Mouse (Mus musculus) kidney, postnatal 14 days (tissue): ENCODE results near the gene Slc4a5.

Experiments used
- DNase-seq: peaks from one replicate; pipeline ENCODE4 v3.0.0; 2022; ENCODE audit warnings: mixed read lengths

Slc4a5 gene

DNA sequence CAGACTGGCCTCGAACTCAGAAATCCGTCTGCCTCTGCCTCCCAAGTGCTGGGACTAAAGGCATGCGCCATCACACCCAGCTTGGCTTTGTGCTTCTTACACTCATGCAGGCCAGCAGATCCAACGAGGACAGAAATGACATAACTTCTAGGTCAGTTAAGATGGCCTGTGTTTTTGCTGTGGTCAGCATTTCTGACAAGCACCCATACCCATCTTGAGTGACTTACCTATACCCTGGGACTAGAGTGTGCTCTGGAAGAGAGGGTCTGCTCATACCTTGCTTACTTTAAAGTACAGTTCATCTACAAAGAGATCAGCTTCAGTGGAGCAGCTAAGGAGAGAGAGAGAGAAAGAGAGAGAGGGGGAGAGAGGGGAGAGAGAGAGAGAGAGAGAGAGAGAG, 13.7 kb downstream of the Slc4a5 start:
- no peak for DNase-seq

DNA sequence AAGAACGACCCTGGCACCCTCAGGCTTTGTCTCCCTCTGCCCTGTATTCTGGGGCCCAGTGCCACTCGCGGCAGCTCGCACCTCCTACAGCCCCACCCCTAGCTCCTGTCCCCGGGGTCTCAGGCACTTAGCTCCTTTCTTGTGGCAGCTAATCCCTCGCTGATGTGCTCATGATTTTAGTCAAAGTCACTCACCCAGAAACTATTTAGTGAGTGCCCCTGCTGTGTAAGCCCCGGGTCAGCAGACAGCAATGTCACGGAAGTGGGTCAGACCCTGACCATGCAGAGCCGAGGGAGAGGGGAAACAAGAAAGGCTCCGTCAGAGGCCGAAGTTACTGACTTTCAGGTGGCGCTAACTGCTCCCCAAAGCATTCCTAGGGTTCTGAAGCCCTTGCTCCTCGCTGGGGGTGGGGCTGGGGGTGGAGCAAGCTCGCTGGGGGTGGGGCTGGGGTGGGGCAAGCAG, 14.7 kb downstream of the Slc4a5 start:
- peak; percentile 63 for DNase-seq

DNA sequence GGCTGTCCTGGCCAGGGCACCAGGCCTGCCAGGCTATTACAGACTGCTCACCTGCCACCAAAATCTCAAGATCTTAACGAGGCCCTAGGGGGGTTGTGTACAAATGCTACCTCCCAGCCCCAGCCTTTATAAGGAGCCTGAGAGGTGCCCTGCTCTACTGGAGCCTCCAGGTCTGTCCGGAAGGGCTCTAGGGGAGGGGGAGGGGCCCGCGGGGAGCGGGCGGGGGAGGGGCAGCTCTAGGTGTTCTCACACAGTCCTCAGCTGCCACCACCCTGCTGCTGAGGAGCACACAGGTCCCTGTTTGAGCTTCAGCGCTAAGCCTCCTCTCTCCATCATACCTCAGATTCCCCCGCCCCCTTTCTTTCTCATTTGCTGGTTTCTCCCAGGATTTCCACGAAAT, 17.5 kb downstream of the Slc4a5 start:
- DNase-seq, result peak; percentile 10

DNA sequence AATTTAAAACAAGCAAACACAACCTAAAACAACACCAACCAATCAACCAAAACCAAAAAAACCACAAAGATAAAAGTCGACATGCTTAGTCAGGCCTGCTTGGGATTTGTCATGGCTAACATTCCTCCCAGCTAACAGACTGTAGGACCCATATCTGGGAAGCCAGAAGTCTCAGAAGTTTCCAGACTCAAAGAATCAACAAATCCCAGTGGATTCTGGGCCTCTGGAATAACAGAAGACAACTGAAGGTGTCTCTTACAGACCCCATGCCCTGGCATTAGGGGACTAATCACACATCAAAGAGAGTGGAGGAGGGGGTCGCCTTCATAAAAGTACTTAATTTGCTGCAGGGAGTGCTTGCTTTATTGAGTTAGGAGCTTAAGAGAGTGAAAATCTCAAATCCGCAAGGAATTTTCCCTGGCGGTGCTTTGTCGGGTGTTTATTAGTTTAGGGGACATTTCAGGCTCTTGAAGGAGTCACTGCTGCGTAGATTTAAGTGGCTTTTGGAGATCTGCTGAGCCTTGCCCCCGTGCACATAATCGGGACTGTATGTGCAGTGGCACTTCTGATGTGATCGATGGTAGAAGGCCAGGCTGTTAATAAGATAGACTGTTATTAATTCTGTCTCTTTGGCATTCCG, 24.9 kb downstream of the Slc4a5 start:
- DNase-seq, result no peak

DNA sequence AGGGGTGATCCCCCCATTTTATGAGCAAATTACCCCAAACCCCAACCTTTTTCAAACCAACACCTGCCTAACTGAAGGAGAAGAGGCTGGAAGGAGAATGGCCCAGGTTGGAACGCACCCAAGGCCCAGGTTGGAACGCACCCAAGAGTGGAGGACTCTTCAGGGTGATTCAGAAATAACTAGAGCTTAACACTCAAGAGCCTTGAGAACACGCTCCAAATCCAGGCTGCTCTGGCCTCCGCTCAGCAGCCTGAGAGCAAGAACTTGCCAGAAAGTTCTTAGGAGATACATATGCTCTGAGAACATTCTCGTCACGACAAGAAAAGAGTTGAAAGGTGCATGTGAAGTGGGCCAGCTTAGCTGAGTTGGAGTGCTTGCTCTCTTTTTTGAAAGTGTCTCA, 25.5 kb downstream of the Slc4a5 start:
- DNase-seq, result peak; percentile 80

DNA sequence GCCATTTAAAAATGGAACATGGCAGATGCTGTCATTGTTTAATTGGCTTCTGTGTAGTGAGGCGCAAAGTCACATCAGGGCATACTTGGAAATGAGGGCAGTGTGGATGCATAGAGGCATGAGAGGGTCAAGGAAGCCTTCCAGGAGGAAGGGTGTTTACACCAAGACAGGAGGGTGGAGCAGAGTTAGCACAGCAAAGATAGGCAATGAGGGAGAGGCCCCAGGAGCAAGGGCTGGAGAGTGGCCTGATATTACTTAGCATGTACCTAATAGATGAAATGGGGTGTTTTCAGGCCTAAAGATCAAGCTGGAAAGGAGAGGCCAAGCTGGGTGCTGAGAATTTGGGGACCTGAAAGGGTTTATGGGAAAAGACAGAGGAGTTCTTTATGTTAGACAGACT, 26.4 kb downstream of the Slc4a5 start:
- no peak for DNase-seq

DNA sequence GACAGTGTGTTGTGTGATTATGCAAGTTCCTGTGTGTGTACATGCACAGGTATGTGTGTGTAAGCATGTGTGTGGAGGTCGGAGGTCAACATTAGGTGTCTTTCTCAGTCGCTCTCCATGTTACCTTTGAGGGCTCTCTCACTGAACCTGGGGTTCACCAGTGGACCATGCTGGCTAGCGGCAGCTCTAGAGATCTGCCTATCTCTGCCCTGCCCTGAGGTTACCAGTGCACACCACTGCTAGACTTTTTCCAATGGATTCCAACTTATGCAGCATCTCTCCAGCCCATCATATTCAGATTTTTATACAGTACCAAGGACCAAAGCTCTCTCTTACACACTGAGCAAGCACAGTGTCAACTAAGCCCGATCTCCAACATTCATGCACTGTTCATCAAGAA, 27.1 kb downstream of the Slc4a5 start:
- no peak for DNase-seq

DNA sequence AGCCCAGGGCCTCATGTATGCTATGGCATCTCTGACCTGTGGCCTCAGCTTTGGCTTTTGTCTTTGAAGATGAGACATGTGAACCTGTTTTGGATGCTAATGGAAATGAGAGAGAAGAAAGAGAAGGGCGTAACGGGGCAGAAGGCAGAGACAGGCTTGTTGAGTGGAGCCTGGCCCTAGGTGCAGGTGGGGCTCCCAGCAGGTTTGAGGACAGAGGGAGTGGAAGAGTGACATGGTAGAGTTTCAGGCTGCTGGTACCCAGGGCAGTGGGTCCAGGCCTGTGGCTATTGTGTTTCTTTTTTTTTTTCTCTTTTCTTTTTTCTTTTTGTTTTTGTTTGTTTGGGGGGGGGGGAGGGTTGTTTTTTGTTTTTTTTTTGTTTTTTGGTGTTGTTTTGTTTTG, 27.5 kb downstream of the Slc4a5 start:
- DNase-seq, result no peak

DNA sequence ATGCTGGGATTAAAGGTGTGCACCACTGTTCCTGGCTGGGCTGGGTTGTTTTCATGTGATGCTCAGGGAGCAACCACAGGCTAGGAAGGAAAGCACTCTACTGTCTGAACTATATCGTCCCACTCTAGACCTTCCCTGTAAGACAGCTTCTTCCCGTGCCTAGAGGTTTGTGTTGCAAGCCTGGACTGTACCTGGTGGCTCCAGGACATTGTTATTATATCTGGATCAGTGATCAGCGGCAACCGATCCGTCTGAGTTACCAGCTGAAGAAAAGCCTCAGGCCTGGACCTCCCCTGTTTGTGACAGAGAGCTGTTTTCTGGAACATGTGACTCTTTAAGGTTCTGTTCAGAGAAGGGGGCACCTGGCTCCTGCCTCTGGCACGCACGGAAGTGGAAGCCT, 34.6 kb downstream of the Slc4a5 start:
- no peak for DNase-seq

DNA sequence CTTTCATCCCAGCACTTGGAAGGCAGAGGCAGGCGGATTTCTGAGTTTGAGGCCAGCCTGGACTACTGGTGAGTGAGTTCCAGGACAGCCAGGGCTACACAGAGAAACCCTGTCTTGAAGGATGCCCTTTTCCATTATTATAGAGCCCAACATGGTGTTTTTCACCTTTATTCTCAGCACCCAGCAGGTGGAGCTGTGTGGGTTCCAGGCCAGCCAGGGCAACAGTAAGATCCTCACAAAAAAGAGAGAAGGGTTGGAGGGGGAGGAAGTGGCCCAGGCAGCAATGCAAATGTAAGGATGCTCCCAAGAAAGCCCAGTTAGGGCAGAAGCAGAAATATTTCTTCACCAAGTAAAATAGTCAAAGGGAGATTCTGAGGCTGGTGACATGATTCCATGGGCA, 44.9 kb downstream of the Slc4a5 start:
- no peak for DNase-seq

DNA sequence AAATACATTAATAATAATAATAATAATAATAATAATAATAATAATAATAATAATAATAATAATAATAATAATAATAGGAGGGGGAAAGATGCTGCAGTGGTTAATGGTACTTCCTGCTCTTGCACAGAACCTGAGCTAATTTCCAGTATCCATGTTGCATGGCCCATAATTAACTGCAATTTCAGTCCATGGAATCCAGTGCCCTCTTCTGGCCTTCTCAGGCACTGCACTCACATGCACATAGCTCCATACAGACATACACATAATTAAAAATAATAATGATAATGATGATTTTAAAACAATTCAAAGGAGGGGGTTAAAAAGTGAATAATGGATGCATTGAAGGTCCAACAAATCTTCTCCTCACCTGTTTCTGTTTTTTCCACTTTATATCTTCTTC, 45.6 kb downstream of the Slc4a5 start:
- DNase-seq, result no peak

DNA sequence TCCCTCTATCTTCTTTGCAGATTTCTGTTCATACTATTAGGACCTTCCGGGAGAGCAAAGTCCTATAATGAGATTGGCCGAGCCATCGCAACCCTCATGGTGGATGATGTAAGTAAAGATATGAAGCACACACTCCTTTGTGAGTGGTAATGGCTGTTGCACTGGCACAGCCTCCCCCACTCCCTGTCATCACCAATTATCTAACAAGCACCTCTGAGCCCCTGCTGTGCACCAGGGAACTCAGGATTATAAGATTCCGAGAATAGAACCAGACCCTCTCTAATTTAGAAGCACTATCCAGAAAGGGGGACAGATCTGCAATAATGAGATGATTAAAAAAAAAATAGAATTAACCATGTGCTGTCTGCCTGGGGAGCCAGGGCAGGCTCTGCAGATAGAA, 46.0 kb downstream of the Slc4a5 start:
- DNase-seq, result no peak

DNA sequence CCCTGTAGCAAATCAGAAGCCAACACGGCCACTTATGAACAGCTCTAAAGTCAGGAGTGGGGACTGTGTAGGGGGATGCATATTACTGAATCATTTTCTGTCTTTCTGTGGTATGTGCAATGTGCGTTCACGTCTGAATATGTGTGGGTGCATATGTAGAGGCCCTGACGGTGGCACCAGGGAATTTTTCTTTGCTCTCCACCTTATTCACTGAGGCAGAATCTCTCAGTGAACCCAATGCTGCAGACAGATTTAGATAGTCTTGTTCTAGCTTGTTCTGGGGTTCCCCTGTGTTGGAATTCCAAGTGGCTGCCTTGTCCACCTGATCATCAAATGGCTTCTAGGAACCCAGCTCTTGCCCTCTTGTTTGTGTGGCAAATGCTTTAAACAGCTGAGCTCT, 48.0 kb downstream of the Slc4a5 start:
- no peak for DNase-seq

DNA sequence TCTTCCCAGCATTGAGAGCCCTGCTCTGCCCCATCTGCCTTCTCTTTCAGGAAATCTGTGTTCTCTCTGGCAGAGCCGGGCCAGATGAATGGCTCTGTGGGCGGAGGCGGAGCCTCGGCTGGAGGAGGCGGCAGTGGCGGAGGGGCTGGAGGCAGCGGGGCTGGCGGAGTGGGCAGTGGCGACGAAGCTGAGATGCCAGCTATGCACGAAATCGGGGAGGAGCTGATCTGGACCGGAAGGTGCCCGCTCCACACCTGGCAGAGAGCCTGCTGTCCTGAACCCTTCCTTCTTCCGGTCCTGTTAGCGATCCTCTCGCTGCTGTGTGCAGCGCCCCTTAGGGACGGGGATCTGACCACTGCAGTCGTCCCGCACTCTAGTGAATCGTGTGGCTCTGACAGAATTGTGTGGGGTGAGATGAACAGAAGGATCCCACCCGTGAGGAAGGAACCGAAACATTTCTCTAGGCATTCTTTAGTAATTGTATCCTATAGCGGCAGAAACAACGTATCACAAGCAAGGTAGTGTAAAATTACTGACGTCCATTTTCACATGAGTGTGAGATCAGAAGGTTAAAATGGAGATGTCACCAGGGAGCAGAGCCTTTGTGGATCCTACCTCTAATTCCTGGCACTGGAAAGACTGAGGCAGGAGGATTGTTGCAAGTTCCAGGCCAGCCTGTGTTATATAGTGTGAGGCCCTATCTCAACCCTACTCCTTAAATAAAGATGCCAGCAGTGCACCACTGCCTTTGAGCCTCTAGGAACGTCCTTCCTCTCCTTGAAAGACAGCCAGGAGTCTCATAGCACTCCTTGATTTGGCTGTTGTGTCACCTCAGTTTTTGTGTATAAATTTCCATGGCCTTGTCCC, 48.7 kb downstream of the Slc4a5 start:
- DNase-seq, result peak; percentile 94

DNA sequence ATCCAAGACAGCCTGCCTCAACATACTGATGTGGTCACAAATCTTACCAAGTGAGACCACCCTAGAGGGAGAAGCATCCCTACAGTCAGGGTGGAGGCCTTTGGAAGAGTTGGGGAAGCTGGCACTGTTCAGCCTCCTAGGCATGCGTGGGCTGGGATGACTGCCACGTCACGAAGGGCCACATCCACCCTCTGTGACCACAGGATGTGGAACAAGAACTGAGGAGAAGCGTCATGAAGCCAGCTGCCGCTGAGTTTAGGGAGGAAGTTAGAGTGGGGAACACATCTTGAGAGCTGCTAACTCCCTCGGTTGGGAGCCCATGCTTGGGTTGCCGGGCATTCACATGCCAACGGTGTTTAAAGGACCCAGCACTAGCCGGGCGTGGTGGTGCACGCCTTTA, 54.1 kb downstream of the Slc4a5 start:
- no peak for DNase-seq

DNA sequence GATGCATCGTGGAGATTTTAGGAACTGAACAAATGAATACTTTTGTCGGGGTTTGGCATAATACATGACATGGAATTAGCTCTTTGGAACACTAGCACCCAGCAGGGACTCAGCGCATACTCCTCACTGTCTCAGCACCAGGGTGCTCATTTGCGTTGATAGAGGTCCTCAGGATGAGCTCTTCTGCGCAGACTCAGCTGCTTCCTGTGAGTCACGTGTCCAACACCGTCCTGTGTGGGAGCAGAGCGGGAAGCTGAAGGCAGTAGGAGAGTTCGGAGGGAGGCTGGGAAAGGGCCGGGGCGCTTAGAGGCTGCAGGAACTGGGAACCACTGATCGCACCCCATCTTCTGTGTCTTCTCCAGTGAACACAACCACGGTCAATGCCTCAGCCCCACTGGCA, 57.5 kb downstream of the Slc4a5 start:
- DNase-seq, result no peak

DNA sequence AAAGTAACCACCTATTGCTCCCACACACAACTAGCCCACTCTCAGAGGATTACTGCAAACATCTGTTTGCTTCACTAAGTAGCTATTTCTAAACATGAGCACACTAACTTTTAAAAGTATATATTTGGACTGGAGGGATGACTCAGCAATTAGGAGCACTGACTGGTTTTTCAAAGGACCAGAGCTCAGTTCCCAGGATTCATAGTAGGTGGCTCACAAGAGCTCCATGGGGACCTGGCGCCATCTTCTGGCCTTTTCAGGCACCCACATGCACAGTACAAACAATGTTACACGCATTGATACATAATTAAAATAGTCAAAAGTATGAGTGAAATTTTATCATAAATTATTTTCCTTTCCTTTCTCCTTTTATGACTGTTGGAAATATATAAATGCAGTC, 59.3 kb downstream of the Slc4a5 start:
- peak; percentile 27 for DNase-seq

DNA sequence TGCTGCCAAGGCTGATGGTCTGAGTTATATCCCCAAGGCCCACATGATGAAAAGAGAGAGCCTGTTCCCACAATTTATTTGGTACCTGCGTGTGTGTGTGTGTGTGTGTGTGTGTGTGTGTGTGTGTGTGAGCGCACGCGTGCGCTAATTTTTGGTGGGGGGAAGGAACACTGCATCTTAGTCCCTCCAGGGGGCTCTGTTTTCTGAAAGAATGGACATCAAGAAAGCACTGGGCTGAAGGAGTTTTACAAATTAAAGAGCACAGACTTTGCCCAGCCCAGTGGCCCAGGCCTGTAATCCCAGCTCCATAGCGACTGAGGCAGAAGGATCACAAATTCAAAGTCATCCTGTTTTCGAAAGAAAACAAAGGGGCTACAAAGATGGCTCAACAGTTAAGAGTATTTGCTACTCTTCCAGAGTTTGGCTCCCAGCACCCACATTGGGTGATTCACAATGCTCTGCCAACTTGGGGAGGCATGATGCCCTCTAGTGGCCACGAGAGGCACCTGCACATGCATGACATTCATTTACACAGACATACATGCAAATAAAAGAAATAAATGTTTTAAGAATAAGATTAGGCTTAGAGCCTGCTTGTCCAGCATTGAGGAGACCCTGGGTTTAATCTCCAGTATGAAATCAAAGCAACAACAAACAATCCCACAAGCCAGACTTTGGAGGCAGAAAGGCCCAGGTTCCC, 60.8 kb downstream of the Slc4a5 start:
- no peak for DNase-seq

DNA sequence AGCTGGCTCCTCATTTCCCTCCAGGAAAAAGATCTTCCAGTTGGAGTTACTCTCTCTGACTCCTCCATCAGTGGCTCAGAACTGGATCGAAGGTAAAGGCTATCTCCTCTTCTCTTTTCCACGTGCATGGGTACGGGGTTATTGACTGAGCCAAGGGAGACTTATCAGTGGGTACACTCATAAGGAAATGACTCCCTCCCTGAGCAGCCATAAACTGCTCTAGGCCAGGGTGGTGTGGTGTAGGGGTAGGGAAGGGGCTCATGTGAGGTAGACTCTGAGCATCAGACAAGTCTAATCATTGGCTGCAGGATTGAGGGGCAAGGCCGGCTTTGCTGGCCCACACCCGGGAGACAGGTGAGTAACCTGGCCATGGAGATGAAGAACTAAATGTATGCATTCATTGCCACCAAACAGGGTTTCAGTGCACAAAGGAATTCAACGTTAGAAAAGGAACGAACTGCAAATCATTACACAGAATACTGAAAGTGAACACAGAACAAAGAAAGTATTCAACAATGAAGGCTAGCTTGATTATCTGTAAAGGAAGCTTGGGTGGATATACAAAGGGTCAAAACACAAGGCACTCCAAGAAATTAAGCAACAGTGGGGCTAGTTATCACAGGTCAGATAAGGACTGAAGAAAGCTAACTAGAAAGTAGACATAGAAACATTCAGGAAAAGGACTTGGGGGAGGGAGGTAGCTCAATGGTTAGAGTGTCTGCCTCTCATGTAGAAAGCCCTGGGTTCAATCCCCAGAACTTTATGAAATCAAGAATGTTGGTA, 81.0 kb downstream of the Slc4a5 start:
- DNase-seq, result no peak

DNA sequence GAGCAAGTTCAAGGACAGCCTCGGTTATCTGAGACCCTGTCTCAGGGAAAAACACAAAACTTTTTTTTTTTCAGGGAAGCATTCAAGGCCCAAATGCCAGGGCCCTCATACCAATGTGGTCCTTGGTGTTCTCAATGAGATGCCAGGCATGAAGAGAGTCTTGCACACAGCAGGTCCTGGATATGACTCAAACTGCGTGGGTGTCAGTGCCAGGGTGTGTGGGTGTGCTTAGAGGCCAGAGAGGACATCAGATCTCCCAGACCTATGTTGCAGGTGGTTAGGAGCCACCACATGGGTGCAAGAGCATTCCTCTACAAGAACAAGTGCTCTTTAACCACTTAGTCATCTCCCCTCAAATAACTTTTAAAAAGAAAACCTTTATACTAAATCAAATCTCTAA, 81.7 kb downstream of the Slc4a5 start:
- no peak for DNase-seq

DNA sequence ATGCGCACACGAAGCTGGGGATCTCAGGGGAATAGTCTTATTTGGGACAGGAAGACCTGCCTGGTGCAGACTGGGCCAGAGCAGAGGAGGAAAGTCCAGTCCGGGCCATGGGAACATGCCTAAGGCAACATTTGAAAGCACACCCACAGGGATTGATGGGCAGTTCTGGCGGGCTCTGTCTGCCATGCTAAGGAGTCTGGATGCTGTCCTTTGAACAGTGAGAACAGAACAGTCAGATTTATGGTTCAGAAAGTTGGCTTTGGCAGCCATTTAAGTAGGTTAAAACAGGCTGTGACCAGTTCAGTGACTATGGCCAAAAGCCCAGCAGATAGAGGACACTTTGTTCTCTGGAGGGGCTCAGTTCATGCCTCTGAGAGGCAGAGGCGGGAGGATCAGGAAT, 82.6 kb downstream of the Slc4a5 start:
- peak; percentile 44 for DNase-seq

DNA sequence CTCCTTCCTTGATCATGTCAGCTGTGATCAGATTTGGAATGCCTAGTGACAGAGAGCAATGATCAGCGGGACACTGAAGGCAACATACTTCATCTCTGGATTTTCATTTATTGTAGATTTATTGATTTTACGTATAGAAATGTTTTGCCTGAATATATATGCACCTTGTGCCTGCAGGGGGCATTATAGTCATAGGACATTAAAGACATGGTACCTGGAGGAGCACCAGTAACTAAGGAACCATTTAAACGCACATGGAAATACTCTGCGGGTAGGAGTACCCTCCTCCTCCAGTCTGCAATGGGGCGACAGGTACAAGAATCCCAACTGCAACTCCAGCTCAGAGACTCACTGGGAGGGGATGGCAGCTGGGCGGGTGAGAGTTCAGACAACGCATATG, 89.4 kb downstream of the Slc4a5 start:
- DNase-seq, result no peak

DNA sequence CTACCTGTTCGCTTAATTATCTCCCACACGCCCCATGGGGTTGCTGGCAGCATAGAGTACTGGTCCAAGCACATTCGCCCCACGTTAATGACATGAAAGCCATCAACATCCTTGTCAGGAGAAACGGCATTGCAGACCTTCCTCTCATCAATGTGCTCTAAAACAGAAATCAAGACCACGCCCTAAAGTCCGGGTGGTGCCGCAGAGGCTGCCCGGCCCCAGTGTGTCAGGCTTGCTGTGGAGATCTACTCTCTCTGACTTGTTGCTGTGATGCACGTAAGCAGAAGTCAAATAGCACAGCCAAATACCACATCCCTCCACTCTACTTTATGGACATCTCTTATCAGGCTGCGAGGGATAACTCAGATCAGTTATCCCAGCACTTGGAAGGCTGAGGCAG, 91.6 kb downstream of the Slc4a5 start:
- no peak for DNase-seq
